Mouse (Mus musculus): ENCODE results near the gene Rragc.

The Rragc gene

DNA sequence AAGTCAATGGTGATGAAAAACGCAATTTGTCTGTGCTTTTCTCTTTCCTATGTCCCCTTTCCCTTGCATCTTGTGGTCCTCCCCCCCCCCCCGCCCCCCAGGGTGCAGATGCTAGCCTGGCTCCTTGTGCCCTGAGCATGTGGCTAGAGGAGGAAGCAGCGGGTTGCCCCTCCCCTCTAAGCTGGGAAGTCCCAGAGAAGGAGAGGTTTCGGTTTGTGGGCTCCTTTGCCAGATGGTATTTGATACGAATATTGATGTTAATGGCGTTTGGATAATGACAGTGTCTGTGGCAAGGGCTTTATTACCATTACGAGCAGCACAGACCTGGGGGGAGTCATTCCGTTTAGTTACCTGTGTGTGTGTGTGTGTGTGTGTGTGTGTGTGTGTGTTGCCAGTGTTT is 34.8 kb downstream of the Rragc start:
- no peak for DNase-seq (ENCODE audit: low spot score in 2 of 2)

- peak; percentile 33 to 76 for DNase-seq (ENCODE audit: low spot score in 2 of 2)
Observed at GRCm38 (mm10) chr4:123956703-123957491, 39.7 kb downstream of the Rragc start.

DNA sequence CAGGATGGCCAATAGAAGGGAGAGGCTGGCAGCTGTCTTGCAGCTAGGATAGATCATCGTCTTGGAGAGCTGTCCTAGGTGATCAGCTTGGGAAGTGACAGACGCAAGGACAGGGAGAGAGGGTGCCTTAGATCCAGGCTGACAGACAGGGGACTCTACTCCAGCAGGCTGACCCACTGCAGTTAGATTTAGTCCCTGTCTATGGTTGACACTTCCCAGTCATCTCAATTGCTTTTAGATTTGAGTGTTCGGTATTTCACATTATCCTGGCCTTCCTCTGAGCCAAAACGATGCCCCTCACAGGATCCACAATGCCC is 40.2 kb downstream of the Rragc start:
- DNase-seq (ENCODE audit: low spot score in 2 of 2), result no peak

DNA sequence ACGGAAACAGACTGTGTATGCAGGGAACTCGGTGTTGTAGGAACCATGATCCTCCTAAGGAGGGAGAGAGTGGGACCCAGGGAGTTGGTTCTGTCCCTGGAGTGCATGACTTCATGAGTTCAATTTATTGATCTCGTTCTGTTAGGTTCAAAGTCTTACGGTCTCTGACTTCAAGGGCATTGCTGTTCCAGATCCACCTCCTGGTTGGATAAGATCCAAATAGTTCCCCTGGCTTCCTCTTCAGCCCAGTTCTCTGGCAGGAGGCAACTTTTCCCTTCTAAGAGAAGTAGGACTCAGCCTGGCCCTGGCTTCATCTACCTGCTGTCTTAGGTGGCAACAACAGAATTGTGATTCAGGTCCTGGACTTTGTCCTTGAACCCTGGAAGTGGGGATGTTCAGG is 40.6 kb downstream of the Rragc start:
- no peak for DNase-seq (ENCODE audit: low spot score in 2 of 2)

GRCm38 (mm10) chr4:123960955-123961354 is 43.7 kb downstream of the Rragc start:
- no peak for DNase-seq (ENCODE audit: low spot score in 2 of 2)

DNA sequence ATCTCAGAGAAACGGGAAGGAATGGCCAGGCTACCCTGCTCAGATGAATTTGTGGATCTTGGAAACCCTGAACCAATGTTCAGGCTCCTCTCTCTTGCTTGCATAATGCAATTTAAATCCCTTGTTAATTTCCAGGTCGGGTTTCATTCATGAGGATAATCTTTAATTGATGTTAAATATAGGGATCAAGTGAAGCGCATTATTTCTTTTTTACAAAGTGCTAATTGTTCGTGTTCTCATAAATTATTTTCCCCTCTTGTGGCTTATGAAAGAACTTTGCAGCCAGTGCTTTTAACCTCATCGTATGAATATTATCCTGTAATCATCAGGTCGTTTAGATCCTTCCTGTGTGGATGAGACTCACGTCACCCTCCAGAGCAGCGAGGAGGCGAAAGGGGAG is 45.5 kb downstream of the Rragc start:
- DNase-seq (ENCODE audit: low spot score in 2 of 2), result no peak

- DNase-seq (ENCODE audit: low spot score in 2 of 2), result no peak
Observed at GRCm38 (mm10) chr4:123968663-123969321, 51.5 kb downstream of the Rragc start.

DNA sequence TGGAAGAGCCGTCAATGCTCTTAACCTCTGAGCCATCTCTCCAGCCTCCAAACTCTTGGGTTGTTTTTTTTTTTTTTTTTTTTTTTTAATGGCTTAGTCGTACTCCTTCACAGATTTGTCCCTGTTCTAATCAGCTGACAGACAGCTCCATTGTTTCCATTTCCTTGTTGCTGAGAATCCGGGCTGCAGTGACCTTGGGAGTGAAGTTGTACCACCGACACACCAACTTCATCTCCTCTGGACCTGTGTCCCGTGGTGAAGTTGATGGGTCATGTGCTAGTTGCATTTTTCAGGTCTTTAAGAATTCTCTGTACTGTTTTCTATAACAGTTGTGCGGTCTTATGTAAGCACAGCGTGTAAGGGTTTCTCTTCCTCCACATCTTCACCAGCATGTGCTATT is 52.2 kb downstream of the Rragc start:
- DNase-seq (ENCODE audit: low spot score in 2 of 2), result no peak

DNA sequence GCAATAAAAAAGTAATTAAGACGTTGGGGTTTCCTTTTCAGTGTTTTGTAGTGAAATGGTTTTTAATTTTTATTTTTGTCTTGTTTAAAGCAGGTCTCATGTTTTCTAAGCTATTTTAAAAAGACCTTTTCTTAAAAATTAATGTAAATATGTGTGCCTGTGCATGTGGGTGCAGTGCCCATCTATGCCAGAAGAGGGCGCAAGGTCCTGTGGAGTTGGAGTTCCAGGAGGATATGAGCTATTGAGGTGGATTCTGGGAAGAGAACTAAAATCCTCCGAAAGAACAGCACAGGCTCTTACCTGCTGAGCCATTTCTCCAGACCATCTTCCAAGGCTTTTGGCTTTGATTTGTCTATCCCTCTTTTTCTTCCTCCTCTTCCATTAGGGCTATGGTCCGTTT is 53.8 kb downstream of the Rragc start:
- DNase-seq (ENCODE audit: low spot score in 2 of 2), result no peak

- DNase-seq (ENCODE audit: low spot score in 2 of 2), result no peak
Observed at GRCm38 (mm10) chr4:123972423-123973049, 55.3 kb downstream of the Rragc start.

DNA sequence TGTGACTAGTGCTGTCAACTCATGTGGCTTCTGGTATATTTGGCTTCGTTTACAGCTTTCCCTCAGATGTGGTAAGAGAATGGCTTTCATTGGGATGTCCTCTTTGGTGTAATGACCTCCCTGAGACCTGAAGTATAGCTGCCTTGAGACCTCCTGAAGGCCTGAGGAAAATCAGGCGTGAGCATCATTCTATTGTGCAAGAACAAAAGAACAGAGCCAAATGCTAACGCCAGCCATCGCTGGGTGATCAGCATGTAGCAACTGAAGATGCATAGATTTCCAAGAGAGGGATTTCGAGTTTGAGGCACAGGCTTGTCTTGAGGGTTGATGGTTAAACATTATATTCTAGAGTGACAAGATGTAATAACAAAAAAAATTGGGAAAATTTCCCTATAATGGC is 64.9 kb downstream of the Rragc start:
- no peak for DNase-seq (ENCODE audit: low spot score in 2 of 2)
